Mouse (Mus musculus): ENCODE measurements around the gene Atf6b.

The Atf6b gene

DNA sequence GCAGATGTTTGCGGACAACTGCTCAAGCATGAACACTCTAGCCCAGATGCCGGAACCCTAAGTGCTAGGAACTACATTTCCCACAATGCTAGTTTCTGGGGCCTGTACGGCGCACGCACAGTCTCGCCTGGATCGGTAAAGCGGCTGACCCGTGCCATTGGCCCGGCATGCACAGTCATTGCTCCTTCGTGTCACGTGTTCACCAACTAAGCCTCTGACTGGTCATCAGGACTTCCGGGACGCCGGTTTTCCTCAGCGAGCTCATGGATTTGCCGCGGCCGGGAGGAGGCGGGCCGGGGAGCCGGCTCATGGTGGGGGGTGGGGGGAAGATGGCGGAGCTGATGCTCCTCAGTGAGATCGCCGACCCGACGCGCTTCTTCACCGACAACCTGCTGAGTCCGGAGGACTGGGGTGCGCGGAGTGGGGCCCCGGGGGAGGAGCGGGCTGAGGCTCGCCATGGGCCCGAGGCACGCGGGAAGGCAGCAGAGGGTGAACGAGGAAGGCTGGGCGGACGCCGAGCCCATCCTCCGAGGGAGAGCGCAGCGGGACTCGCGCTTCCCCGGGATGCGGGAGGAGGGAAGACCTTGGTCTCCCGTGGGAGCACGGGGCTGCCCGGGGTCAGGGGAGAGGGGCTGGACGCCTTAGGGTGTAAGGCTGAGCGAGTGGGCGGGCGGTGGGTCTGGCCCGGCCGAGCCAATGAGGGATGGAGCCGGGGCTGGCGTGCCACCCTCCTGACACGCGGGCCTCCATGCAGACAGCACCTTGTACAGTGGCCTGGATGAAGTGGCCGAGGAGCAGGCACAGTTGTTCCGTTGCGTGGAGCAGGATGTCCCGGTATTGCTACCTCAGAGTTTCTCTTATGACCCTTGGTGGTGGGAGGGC is at the start of gene Atf6b:
Atf6b (plus strand) TSS at position 241 of the 882 bp plus-strand sequence.
- peak; percentile 99 for DNase-seq (ENCODE audit: low spot score)

DNA sequence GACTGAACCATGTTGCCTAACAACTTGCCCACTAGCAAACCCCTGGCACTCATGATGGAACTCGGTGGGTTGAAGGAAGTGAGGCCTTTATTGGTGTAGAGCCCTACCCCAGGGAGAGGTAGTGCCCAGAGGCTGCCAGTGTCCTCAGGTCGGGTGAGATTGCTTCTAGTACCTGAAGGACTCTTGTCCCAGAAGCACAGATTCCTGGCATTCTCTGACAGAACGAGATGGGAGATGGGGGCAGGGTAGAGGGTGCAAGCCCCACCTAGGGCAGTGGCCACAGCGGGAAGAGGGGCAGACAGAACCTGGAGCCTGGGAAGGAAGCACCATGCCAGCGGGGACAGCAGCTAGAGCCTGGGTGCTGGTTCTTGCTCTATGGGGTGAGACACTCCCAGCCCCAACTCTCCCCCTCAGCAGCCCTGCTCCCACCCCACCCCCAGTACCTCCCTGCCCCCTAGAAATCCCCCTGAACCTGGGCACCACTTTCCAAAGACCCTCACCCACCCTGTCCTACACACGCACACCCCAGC is 49.3 kb upstream of the Atf6b start, which contains the start of gene Ager:
Ager (plus strand) TSS at position 297 of the 530 bp plus-strand sequence.
- peak; percentile 80 for DNase-seq (ENCODE audit: low spot score)

DNA sequence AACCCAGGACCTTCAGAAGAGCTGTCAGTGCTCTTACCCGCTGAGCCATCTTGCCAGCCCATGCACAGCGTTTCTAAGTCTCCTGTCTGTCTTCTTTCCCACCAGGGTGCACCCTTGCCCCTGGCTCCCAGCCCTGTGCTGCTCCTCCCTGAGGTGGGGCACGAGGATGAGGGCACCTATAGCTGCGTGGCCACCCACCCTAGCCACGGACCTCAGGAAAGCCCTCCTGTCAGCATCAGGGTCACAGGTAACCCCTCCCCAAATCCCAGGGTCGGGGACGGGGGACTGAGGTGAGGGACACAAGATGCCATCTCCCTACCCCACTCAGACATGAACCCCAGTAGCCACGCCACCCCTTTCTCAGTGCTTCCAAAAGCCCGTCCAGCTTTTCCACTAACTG is 47.1 kb upstream of the Atf6b start:
- DNase-seq (ENCODE audit: low spot score) = no peak

DNA sequence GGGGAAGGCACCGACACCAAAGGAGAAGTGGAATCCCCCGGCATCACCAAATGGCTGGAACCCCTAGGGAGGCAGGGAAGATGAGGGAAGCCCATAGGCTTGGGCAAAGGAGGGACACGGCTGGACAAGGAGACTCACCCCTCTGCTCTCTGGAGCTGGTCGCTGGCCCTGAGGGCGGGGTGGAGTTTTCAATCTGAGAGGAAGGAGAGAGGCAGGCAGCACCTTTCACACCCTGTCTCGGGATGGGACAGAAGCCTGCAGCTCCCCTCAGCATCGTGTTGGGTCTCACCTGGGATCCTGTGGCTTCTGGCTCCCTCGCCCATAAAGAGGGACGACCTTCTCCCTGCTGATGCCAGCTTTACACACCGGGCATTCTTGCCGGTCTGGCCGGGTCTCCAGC is 45.1 kb upstream of the Atf6b start:
- DNase-seq (ENCODE audit: low spot score) = no peak

DNA sequence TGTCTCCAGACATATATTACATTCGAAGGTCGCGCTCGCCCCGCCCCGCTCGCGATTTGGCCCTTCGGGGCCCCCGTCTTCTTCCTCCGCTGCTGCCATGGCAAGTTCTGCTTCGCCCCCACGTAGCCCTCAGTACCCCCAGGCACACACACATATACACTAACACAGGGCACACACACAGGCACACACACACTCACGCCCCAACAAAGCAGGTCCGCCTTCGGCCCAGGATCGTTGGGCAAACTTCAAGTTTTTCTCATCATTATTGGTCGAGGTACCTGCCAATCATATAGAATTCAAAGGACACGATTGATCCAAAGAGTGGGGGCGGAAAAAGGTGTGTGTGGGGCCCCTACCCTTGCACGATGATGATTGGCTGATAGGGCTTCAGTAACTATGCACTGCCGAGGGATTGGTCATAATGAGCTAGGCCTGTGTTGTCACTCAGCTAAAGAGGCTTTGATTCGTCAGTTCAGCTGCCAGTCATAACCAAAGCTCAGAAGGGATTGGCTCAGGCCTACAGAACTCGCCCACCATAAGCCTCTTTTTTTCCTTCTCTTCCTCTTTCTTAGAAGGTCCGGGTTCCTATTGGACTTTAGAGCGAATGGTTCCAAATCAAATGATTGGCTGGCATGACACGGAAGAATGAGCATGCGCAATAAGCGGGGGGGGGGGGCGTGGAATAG is 43.4 kb upstream of the Atf6b start, which contains the start of gene Rnf5:
Rnf5 (minus strand) TSS at position 316 of the 686 bp plus-strand sequence.
- DNase-seq (ENCODE audit: low spot score) = peak; percentile 100

DNA sequence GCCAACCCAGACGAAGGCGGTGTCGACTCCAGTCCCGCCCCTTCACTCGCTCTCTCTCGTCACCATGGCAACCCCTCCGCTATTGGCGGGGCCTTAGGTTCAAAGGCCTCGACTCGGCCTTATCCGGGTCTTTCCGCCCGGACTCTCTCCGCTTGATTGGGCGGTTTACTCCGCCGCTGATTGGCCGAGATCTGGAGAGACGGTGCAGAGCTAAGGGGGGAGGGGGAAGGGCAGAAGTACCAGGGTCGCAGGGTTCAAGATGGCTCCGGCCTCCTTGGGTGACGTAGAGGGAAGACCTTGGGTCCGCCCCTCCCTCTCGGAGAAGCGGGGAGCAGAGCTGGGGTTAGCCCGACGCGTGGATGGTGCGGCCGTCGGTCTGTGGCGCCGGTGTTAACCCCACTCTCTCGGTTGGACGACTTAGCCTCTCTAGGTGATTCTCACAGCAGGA is 42.9 kb upstream of the Atf6b start, which contains the start of gene Agpat1:
Agpat1 (plus strand) TSS at position 202 of the 448 bp plus-strand sequence.
- peak; percentile 99 for DNase-seq (ENCODE audit: low spot score)

DNA sequence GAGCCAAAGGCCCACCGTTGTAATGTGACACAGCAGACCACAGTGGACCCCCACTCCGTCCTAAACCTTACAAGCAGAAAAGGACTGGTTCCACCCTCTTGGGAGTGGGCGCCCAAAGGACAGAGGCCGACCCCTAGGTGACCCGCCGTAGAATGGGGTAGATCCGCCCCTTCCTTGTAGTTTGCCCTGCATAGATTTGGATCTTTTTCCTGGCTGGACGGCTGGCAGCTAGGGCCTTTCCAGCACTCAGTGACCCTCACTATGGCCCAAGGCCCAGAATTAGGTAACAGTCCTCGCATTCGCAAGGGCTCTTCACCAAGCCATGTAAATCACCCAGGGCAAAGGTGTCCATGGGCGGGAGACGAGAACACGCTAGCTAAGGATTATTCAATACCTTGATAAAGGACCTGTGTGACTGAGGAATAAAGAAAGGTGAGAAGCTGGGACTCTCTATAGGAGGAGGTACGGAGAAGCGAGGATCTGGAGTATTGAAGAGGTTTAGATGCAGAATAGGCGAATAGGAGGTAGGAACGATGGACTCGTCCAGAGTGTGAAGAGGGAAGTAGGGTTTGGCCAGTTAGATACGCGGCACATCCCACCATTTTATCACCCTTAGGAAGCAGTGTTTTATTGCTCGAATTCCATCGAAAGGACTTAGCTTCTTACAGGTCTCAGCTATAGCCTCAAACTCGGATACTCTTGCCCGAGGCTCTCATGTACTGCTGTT is 42.3 kb upstream of the Atf6b start:
- DNase-seq (ENCODE audit: low spot score) = peak; percentile 81

DNA sequence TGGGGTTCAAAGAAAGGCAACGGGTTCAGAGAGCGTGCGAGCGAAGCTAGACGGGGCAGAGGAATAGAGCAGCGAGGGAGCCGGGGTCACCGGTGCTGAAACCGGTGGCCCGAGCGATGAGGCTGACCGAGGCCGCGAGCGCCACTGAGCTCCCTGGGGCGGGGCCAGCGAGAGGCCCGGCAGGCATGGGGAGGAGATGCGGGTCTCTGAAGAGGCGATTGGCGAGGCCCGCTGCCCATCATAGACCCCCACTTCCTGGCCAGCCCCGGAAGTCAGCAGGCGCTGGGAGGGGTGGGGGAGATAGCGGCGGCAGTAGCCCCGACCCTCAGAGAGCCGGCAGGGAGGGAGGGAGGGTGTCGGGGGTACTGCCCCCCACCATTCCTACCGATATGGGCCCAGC is 41.3 kb upstream of the Atf6b start:
- DNase-seq (ENCODE audit: low spot score) = peak; percentile 97

DNA sequence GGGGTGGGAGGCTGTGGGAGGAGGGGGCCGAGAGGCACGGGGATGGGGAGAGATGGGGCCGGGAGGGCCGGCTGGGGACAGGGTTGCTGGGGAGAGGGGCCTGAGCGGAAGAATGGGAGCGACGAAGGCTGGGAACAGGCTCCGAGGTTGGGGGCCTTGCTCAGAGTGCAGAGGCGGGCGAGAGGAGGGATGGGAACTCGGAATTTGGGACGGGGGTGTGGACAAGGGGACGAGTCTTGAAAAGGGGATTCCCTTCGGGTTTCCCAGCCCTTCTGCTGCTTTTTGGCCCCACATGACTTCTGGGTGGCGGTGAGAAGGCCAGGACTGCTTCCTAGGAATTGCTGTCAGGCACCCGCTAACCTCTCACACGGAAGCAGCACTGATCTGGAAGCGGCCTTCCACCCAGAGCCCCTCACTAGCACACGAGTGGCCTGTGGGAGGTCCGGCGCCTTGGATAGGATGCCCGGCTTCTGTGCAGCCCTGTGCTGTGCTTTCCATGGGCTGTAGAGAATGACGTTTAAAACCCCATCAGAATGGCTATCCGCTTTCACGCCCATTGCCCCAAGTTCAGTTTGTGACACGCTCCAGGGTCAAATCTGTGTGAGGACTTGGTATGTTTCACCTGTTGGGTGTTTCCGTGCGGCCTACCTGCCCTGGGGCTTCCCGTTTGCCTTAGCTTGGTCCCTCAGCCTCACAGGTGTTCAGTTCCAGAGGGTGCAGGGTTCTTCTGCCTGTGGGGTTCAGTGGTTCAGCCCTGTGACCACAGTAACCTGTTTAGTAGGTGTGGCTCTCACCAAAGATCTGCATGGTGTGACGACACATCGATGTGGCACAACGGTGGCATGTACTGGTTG is 40.5 kb upstream of the Atf6b start:
- no peak for DNase-seq (ENCODE audit: low spot score)

DNA sequence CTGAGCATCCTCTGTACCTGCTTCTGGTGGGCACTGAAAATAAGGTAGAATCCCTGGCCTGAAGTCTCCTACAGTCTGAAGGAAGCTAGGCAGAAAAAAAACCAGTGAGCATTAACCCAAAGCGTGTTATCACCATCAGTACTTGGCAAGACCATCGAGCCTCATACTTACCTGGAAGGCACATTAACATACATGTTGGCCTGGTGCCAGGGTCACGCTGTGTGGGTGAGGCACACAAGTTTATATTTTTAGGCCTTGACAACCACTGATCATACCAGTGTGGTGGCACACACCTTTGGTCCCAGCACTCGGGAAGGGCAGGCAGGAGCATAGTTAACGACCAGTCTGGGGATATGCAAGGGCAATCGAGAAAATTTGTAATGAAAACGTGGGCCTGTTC is 38.9 kb upstream of the Atf6b start:
- DNase-seq (ENCODE audit: low spot score) = no peak

DNA sequence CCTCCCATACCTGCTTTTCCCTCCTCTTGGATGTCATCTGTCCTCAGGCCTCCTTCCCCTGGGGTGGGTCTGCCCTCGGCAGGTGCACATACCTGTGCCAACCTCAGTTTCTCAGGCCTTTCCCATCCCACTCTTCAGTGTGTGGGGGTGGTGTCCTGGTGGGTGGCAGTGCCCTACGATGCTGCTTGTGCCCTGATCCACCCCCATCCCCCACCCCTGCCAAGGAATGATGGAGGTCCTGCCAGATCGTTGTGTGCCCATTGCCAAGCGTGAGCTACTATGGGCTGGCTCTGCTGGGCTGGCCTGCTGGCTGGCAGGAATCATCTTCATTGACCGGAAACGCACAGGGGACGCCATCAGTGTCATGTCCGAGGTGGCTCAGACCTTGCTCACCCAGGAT is 35.9 kb upstream of the Atf6b start:
- DNase-seq (ENCODE audit: low spot score) = no peak

DNA sequence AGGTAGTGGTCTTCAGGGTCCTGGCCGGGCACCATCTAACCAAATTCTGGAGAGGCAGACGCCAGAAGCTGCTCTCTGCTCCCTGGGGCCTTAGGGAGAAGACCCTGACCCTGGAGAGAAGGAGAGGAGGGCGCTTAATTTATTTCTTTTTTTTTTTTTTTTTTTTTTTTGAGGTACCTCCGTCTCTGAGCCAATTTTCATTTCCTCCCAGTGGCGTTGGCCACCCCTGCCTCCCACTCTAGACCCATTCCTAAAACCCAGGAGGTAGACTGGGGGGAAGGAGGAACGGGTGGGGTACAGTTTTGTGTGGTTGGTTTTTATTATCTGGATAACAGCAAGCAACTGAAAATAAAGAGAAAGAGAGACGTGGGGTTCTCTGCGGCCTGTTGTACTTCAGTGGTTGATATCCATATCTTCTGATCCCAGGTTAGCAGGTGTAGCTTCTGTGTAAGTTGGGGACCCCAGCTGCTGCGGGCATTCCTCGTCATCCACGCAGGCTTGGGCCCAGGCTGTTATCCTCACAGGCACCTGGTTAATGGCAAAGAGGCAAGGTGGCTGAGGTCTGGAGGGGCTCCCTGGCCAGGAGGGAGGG is 33.8 kb upstream of the Atf6b start:
- DNase-seq (ENCODE audit: low spot score) = no peak

DNA sequence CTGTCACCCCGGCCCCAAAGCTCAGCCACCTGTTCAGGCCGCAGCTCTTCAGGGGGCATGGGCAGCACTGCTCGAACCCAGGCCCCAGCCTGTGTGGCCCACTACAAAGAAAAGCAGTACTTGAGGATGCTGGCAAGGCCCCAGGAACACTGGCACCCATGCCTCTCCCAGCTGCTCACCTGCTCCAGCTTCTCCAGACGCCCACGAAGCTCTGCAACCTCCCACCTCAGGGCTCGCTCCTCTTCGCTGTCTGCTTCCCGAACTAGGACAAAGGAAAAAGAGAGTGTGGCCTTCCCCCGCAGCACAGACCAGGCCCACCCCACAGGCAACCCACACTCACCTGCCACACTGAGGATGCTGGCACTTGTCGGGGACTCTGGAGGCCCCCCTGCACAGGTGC is 33.1 kb upstream of the Atf6b start:
- DNase-seq (ENCODE audit: low spot score) = no peak

DNA sequence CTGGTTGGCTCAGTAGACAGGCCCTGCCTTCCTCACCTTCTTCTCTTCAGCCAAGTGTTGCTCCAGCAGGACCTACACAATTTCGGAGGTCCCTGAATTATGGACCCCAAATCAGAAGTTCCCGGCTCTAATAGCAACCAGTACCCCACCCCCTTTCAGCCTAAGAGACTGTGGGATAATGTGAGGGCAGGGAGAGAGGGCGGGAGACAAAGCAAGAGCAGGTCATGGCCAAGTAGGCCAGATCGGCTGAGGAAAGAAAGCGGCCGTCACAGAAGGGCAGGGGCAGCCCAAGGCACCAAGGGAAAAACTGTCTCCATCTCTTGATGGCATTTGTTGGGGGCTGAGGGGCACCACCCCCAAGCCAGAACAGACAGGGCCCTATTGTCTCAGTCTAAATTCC is 31.1 kb upstream of the Atf6b start, which contains the start of gene Egfl8:
Egfl8 (minus strand) TSS at position 101 of the 400 bp plus-strand sequence.
- DNase-seq (ENCODE audit: low spot score) = no peak

DNA sequence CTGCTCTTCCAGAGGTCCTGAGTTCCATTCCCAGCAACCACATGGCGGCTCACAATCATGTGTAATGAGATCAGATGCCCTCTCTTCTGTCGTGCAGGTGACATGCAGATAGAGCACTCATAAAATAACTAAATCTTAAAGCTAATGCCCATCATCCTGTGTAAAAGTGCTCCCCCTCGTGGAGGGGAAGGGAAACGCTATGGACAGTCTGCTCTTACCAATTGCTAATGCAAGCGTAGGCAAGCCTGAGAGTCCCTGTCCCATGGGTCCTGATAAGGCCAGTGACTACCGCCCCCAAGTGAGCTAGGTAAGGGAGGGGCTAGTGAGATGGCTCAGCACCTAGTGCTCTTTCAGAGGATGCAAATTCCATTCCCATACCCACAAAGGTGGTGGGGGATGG is 27.9 kb upstream of the Atf6b start:
- DNase-seq (ENCODE audit: low spot score) = peak; percentile 85

DNA sequence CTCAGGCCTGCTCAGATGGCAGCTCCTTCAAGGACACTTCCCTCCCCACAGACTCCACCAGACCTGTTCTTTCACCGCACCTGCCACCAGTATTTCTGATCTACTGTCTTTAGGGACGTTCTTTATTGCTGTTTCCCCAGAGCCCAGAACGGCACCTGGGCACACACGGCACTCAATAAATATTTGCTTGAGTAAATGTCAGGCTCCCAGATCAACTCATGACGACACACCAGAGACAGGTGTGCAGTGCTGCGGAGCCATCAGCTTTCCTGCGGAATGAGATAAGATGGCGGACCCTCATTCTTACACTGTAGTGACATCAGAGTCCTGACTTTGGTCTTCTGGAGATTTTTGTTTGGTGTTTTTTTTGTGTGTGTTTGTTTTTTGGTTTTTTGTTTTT is 25.9 kb upstream of the Atf6b start:
- DNase-seq (ENCODE audit: low spot score) = no peak

DNA sequence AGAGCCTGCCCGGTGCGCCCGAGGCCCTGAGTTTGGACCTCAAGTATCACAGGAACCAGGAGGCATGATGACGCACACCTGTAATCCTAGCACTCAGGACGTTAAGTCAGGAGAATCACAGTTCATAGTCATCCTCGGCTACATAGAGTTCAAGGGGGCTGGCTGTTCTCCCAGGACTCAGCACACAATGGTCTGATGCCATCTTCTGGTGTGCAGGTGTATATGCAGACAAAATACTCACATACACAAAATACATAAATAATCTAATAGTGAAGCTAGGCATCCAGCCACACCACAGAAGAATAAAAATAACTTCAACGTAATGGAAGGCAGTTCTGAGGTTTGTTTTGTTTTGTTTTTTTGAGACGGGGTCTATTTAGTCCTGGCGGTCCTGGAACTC is 23.8 kb upstream of the Atf6b start:
- DNase-seq (ENCODE audit: low spot score) = no peak

DNA sequence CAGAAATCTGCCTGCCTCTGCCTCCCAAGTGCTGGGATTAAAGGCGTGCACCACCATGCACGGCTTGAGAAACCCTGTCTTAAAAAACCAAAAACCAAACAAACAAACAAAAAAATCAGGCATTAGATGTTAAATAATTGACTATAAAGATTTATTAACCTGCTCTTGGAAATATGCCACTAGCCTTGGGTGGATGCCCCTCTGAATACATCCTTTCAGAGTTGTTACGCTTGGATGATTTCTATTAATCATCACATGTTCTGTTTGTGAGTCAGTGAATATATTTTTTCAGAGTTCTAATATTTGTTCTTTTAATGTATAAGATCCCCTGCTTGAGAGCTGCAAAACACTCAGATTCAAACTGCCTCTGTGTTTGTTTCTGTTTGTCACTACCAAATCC is 22.0 kb upstream of the Atf6b start:
- no peak for DNase-seq (ENCODE audit: low spot score)

DNA sequence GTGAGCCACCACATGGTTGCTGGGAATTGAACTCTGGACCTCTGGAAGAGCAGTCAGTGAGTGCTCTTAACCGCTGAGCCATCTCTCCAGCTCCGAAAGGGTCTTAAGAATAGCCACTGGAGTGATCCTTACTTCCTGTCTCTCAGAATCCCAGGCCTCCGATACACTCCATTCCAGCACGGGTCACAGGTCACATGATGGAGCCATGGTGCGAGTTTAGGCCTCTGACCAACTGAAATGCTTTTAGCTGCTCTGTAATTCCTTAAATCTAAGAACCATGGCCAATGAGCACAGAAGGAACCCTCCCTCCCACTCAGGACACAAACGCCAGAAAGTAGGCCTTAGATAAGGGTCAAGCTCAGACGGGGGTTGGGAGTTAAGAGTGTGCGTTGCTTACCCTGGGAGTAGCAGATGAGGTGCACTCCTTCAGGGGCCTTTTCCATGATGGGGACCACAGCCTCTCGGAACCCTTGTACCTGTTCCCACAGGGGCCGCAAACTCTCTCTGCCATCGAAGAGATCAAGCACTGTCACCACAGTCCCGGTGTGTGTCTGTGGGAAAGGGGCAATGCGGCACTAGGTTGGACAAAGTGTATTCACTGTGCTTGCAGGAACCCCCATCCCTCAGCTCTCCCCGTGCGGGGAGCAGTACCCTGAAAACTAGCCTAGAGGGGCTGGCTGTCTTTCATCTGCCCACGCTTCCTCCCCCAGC is 20.7 kb upstream of the Atf6b start:
- no peak for DNase-seq (ENCODE audit: low spot score)

DNA sequence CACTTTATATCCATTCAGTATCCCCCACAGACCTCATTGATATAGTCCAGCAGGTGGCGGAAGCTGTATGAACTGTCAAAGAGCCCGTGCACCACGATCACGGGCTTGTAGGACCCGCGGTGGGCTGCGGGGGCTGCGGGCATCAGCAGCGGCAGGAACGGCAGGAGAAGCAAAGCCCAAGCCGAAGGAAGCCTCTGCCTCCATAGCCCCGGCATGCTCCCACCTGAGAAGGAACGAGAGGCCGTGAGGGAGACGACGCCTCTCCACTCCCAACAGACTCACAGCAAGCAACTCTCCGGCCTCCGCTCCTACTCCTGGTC is 20.2 kb upstream of the Atf6b start:
- no peak for DNase-seq (ENCODE audit: low spot score)
